26 mouse cellular contexts compared by ENCODE assay signal in the genomic region with DNA sequence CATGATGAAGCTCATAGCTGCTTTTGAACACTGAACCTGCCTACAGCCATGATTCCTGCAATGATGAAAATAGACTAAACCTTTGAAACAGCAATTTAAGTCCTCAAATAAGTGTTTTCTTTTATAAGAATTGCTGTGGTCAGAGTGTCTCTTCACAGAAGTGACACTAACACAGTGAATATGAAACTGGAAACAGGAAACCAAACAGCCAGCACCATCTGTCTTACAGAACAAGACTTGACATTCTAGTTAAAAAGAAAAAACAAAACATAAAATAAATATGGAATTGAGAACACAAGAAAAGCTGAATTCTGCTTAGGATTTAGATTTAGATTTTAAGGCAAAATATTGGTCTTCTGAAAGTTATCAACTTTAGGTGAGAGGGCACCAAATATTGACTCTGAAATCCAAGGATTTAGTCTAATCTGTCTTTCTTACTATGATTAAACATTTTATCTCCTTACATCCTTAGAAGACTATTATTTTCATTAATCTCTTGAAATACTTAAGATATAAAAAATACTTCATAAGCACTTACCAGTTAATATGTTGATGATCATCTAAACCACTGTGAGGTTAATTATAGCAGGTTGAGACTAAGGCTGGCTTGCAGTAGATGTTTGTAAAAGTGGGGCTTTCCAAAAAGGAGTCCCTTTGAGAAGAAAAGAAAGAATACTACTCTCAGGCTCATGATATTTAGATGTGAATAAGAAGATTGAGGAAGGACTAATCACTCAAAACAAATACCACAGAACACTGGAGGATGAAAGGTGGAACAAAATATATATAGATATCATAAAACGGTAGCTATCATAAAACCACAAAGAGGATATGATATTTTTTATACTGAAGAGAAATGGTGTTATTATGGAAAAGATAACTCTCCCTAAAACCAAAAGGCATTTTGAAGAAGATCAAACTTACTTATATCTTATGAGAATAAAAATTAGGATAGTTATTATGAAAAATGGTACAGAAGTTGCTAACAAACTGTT.
"Had no signal": no experiment of that assay in that cellular context is flagged by ENCODE, and none has a peak within 500 bp of the region (broad histone marks: within the 10 kb centered on the region; RNA-seq: fewer than 3 reads in every experiment).

No protein-coding gene starts in this region.

- H3K9ac ChIP-seq: heart, embryonic 13.5 days; heart, embryonic 15.5 days; hindbrain, embryonic 13.5 days; hindbrain, embryonic 15.5 days; kidney, embryonic 15.5 days; limb, embryonic 13.5 days; limb, embryonic 15.5 days; liver, embryonic 12.5 days; liver, embryonic 14.5 days had no signal

- H3K36me3 ChIP-seq: heart, embryonic 13.5 days; heart, embryonic 15.5 days; hindbrain, embryonic 13.5 days; hindbrain, embryonic 15.5 days; kidney, embryonic 15.5 days; limb, embryonic 13.5 days; limb, embryonic 15.5 days; liver, embryonic 12.5 days had no signal

- H3K4me3 ChIP-seq: heart, adult 2 months; heart, embryonic 13.5 days; heart, embryonic 15.5 days; hindbrain, embryonic 13.5 days; hindbrain, embryonic 15.5 days; kidney, embryonic 15.5 days; limb, embryonic 13.5 days; limb, embryonic 15.5 days; liver, embryonic 12.5 days had no signal

- H3K4me2 ChIP-seq: heart, embryonic 11.5 days; heart, embryonic 13.5 days; heart, embryonic 15.5 days; hindbrain, embryonic 13.5 days; hindbrain, embryonic 15.5 days; kidney, embryonic 15.5 days; limb, embryonic 13.5 days; limb, embryonic 15.5 days; liver, embryonic 12.5 days had no signal

- H3K27me3 ChIP-seq: heart, embryonic 13.5 days; heart, embryonic 15.5 days; hindbrain, embryonic 13.5 days; hindbrain, embryonic 15.5 days; kidney, embryonic 15.5 days; limb, embryonic 13.5 days; limb, embryonic 15.5 days; liver, embryonic 12.5 days had no signal

- H3K9me3 ChIP-seq: heart, embryonic 13.5 days; heart, embryonic 15.5 days; hindbrain, embryonic 13.5 days; hindbrain, embryonic 15.5 days; kidney, embryonic 15.5 days; limb, embryonic 13.5 days; limb, embryonic 15.5 days; liver, embryonic 12.5 days had no signal

- ATAC-seq: hindbrain, postnatal 0 days; intestine, embryonic 16.5 days; liver, embryonic 12.5 days had no signal

- H3K4me1 ChIP-seq: heart, embryonic 13.5 days; heart, embryonic 15.5 days; hindbrain, embryonic 13.5 days; hindbrain, embryonic 15.5 days; kidney, embryonic 15.5 days; limb, embryonic 13.5 days; limb, embryonic 15.5 days; liver, embryonic 12.5 days had no signal

- DNase-seq: gastrocnemius, postnatal 14 days; gastrocnemius, postnatal 36 days; heart, adult 11 months; heart, adult 2 months; heart, postnatal 14 days; heart, postnatal 36 days; kidney, adult 11 months; kidney, adult 2 months; kidney, adult 9 months; kidney, postnatal 14 days; kidney, postnatal 36 days; layer of hippocampus, postnatal 36 days; left cerebral cortex, postnatal 4 days had no signal

- H3K27ac ChIP-seq: heart, adult 2 months; heart, embryonic 13.5 days; heart, embryonic 15.5 days; hindbrain, embryonic 13.5 days; hindbrain, embryonic 15.5 days; hindbrain, postnatal 0 days; kidney, embryonic 15.5 days; kidney, postnatal 0 days; limb, embryonic 13.5 days; limb, embryonic 15.5 days; liver, embryonic 12.5 days; liver, embryonic 14.5 days had no signal
